Mouse (Mus musculus): ENCODE data around the gene Uba5. TPM values are rescaled to one million over a fixed set of nuclear protein-coding genes. Genes with fewer than 3 reads are reported as not detected.

The Uba5 gene
- polyA plus RNA-seq, 1 experiment: 55.7 TPM

DNA sequence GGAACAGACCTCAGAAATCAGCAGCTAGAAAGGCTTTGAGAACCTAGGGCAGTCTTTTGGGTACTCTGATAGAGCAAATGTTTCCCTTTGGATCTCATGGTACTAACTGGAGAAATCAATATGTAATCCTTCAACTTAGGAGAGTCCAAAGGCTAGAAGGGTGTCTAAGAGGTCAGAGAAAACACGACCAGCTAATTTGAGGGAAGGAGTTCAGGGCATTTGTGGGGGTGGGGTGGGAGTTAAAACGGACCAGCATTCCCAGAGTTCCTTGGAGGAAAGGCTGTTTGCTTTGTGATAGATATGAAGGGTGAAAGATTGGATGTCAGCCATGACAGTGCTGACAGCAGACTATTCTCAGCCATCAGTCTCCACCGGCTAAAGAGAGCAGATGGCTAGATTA, 62.3 kb downstream of the Uba5 start:
- no peak for TF ChIP-seq POLR2A (IDR thresholded peaks at IDR 0.05; ENCODE audit: extremely low read depth, insufficient read depth, low read length)
- TF ChIP-seq CTCF (IDR thresholded peaks at IDR 0.05; ENCODE audit: extremely low read depth, insufficient read depth, low read length): no peak
- Histone ChIP-seq H3K4me1 (ENCODE audit: control insufficient read depth, insufficient read depth, low read length) (no peaks in the 10 kb centered on the region; the same call in 1 of the 2 replicates), H3K4me3 (ENCODE audit: insufficient read depth, low read length) (no peak overlapping the region), H3K27ac (ENCODE audit: insufficient read depth, low read length) (no peak overlapping the region)

Other genes with a start within 250 kb of the Uba5 start
- 8.9 and 10.1 TPM in 2 replicates for gene Nphp3, start 60.6 kb downstream of the Uba5 start, polyA plus RNA-seq (2012; rRNA removed)
- gene Gm28305, start 22.5 kb downstream of the Uba5 start, polyA plus RNA-seq (2012; rRNA removed): not detected in 2 replicates
- gene Acad11, start 243 bp upstream of the Uba5 start, polyA plus RNA-seq (2012; rRNA removed): 25.7 and 27.9 TPM in 2 replicates
- 0.09 and 0.17 TPM in 2 replicates for gene Ackr4, start 63.8 kb upstream of the Uba5 start, polyA plus RNA-seq (2012; rRNA removed)
- 62.9 and 67.2 TPM in 2 replicates for gene Dnajc13, start 199.8 kb upstream of the Uba5 start, polyA plus RNA-seq (2012; rRNA removed)